Mouse (Mus musculus) brain, embryonic 14.5 days (tissue): ENCODE measurements around the gene Sec62.

Experiments
- CTCF ChIP-seq: fragments of 200-500 bp; IDR thresholded peaks from 2 replicates; pipeline ENCODE4 v1.5.1; 2012; ENCODE audit warnings: inconsistent platforms, mild to moderate bottlenecking, moderate library complexity, borderline replicate concordance; ENCODE audit not compliant: insufficient read depth, insufficient read length; ENCODE audit errors: extremely low read depth
- POLR2A ChIP-seq: fragments of 200-500 bp; IDR thresholded peaks from 2 replicates; pipeline ENCODE4 v1.6.1; 2012; ENCODE audit warnings: mild to moderate bottlenecking, inconsistent platforms, borderline replicate concordance; ENCODE audit not compliant: poor library complexity, insufficient read depth, insufficient read length, severe bottlenecking; ENCODE audit errors: extremely low read depth

DNA sequence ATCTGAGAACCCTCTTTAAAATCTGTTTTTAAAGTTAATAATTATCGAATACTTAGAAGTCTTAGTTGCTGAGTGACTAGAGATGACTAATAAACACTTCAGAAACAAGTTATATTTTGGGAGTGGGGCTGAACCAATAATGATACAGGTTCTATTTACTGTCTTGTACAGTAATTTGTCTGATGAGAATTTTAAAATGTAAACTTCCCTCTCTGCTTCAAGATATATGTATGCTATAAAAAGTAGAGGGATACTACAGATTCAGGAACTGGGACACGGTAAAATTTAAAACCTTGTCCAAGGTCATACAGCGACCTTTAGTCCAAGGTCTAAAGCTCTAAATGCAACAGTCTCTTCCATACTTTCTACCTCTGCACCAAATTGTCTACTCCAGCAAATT, 9.5 kb downstream of the Sec62 start:
- no peak for TF ChIP-seq CTCF
- TF ChIP-seq POLR2A = no peak
